Mouse (Mus musculus) erythroblast, embryonic 14.5 days (primary cell): ENCODE results near the gene Dnaja2.

Experiments used
- GATA1 ChIP-seq: IDR thresholded peaks from 2 replicates; pipeline ENCODE4 v1.6.1; 2012; ENCODE audit warnings: low read length, inconsistent platforms, mixed read lengths
- TAL1 ChIP-seq: IDR thresholded peaks from 3 replicates; pipeline ENCODE4 v1.6.1; 2012; ENCODE audit warnings: low read length, inconsistent platforms, mixed read lengths

DNA sequence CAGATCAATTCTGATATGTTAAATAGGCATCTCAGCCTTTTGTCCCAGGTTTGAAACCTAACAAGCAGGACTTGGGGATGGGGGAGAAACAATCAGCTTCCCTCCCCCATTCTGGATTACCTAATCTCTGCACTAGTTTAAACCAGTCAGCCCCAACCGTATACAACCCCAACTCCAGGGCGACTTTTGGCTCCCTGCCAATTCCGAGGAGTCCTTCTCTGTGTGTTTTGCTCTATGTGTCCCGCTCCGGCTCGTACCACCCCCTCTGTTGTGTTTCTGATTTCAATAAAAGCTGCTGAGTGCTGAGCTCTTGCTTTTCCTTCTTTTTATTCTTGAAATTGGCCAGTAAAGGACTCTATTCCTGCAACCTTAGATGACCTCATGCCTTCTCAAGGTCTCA, 40.2 kb upstream of the Dnaja2 start:
- TF ChIP-seq GATA1 (no peak), TAL1 (no peak)
